ENCODE assay signal across 8 mouse cellular contexts in genomic region chr8:85492125-85492875, GRCm38 (mm10). TPM values are rescaled to one million over a fixed set of nuclear protein-coding genes. Genes with fewer than 3 reads are reported as not detected.
DNase-seq lines count a peak whose midpoint lies in the region; ATAC-seq and TF ChIP-seq lines count a peak whose summit lies in the region.

Gene Gpt2 (plus strand): TSS chr8:85492576.

- H3K9me3 ChIP-seq in MEL (replicated peaks; ENCODE audit: insufficient read depth, low read length): no peaks in the 10 kb centered on the region
- no peaks in the 10 kb centered on the region for H3K9me3 ChIP-seq in hindbrain, embryonic 10.5 days
- H3K9me3 ChIP-seq in lung, postnatal 0 days (ENCODE audit: low read length): no peaks in the 10 kb centered on the region

- peaks cover 0 to 3% of the 10 kb centered on the region in 2 experiments; a peak in 3 of 4 replicates for H3K36me3 ChIP-seq in MEL (ENCODE audit: control insufficient read depth in 1 of 2, insufficient read depth in 2 of 2, low read length in 2 of 2)
- no peaks in the 10 kb centered on the region for H3K36me3 ChIP-seq in hindbrain, embryonic 10.5 days
- no peaks in the 10 kb centered on the region for H3K36me3 ChIP-seq in lung, postnatal 0 days (ENCODE audit: insufficient read depth, low read length)

- peak; percentile 95 for ATAC-seq in frontal cortex, adult (ENCODE audit: low TSS enrichment)
- ATAC-seq in lung, postnatal 0 days: peak; percentile 99

- no peak for TF ChIP-seq EP300 in MEL (IDR thresholded peaks at IDR 0.05; ENCODE audit: low read depth in 1 of 2, low read length in 2 of 2)
- no peak for TF ChIP-seq EP300 in lung, postnatal 0 days (IDR thresholded peaks at IDR 0.05)

- TF ChIP-seq POLR2A in MEL (IDR thresholded peaks at IDR 0.05; ENCODE audit: control insufficient read depth in 1 of 2, insufficient read depth in 1 of 2, low read depth in 1 of 2, low read length in 2 of 2, poor library complexity in 1 of 2): peak; percentile 52 to 68; a peak in 2 of 4 replicates

- H3K79me2 ChIP-seq in MEL (ENCODE audit: control insufficient read depth, insufficient read depth, low read length, poor library complexity): no peaks in the 10 kb centered on the region

- TF ChIP-seq RAD21 in MEL (IDR thresholded peaks at IDR 0.05; ENCODE audit: low read depth, low read length): no peak

- TF ChIP-seq CTCF in MEL (IDR thresholded peaks at IDR 0.05 in 2 of 3, conservative IDR thresholded peaks at IDR 0.05 in 1 of 3; ENCODE audit: control insufficient read depth in 1 of 3, insufficient read depth in 1 of 3, low read depth in 2 of 3, low read length in 3 of 3, poor library complexity in 1 of 3, severe bottlenecking in 1 of 3): no peak
- TF ChIP-seq CTCF in lung, postnatal 0 days (IDR thresholded peaks at IDR 0.05): peak; percentile 34; the same call in 1 of the 2 replicates

- H3K9ac ChIP-seq in MEL (ENCODE audit: control insufficient read depth, low read depth, low read length, poor library complexity, severe bottlenecking): peak within 1 kb of the TSS; percentile 75
- H3K9ac ChIP-seq in lung, postnatal 0 days (replicated peaks; ENCODE audit: low read depth): peak within 1 kb of the TSS; percentile 27; the same call in 1 of the 2 replicates

- peak within 1 kb of the TSS; percentile 81 for H3K27ac ChIP-seq in MEL (ENCODE audit: control insufficient read depth, low read depth, low read length)
- H3K27ac ChIP-seq in hindbrain, embryonic 10.5 days: peak within 1 kb of the TSS; percentile 87
- H3K27ac ChIP-seq in lung, postnatal 0 days (ENCODE audit: low read length): no peak within 1 kb of the TSS

- peak within 1 kb of the TSS; percentile 88 for H3K4me3 ChIP-seq in MEL (ENCODE audit: control insufficient read depth in 1 of 2, insufficient read depth in 1 of 2, low read depth in 2 of 2, low read length in 2 of 2)
- H3K4me3 ChIP-seq in hindbrain, embryonic 10.5 days: peak within 1 kb of the TSS; percentile 86
- peak within 1 kb of the TSS; percentile 65 for H3K4me3 ChIP-seq in lung, postnatal 0 days (ENCODE audit: low read depth, low read length)

- DNase-seq in MEL (ENCODE audit: low read depth, low spot score): peak; percentile 96
- DNase-seq in cerebellum, adult 18-20 months: peak; percentile 94 to 99
- peak; percentile 96 for DNase-seq in hindbrain, embryonic 10.5 days (ENCODE audit: low spot score)
- DNase-seq in layer of hippocampus, adult 9-11 months: peak; percentile 97
- peak; percentile 96 for DNase-seq in lung, postnatal 0 days (ENCODE audit: low spot score)
- peak; percentile 82 for DNase-seq in ovary, postnatal 14 days (ENCODE audit: low spot score)
- peak; percentile 89 for DNase-seq in thymus, postnatal 14 days

- H3K27me3 ChIP-seq in MEL (ENCODE audit: control insufficient read depth in 1 of 2, insufficient read depth in 2 of 2, low read length in 2 of 2): no peaks in the 10 kb centered on the region
- 0 out of 2 replicates have a peak, but pooled peaks cover 7% of the 10 kb centered on the region for H3K27me3 ChIP-seq in hindbrain, embryonic 10.5 days (ENCODE audit: insufficient read depth, poor library complexity, severe bottlenecking)
- no peaks in the 10 kb centered on the region for H3K27me3 ChIP-seq in lung, postnatal 0 days (replicated peaks; ENCODE audit: insufficient read depth, low read length)

- H3K4me2 ChIP-seq in lung, postnatal 0 days (replicated peaks; ENCODE audit: low read depth, low read length): peak within 1 kb of the TSS; percentile 94

- H3K4me1 ChIP-seq in MEL (ENCODE audit: control insufficient read depth in 1 of 2, insufficient read depth in 2 of 2, low read length in 2 of 2): peaks cover 3 to 8% of the 10 kb centered on the region in 2 experiments; a peak in 3 of 4 replicates
- peaks cover 21% of the 10 kb centered on the region for H3K4me1 ChIP-seq in hindbrain, embryonic 10.5 days (replicated peaks)
- H3K4me1 ChIP-seq in lung, postnatal 0 days (ENCODE audit: insufficient read depth, low read depth, low read length): peaks cover 4% of the 10 kb centered on the region

- WGBS in hindbrain, embryonic 10.5 days: 0% methylated on average over 41 of the region's 41 CpGs
- 0% methylated on average over 41 of the region's 41 CpGs for WGBS in lung, postnatal 0 days

TF ChIP-seq in MEL, 35 proteins besides CTCF, POLR2A, EP300 and RAD21:
- TF ChIP-seq ZMIZ1 (IDR thresholded peaks at IDR 0.05; ENCODE audit: low read depth, low read length) (peak; percentile 55; the same call in 1 of the 2 replicates), MXI1 (IDR thresholded peaks at IDR 0.05; ENCODE audit: low read depth, low read length) (peak; percentile 80), MAX (IDR thresholded peaks at IDR 0.05; ENCODE audit: low read length) (peak; percentile 60; the same call in 1 of the 2 replicates), MYC (IDR thresholded peaks at IDR 0.05; ENCODE audit: low read depth, low read length) (peak; percentile 79), ZKSCAN1 (IDR thresholded peaks at IDR 0.05; ENCODE audit: low read depth, low read length) (no peak), HCFC1 (IDR thresholded peaks at IDR 0.05; ENCODE audit: low read depth, low read length) (peak; percentile 99), USF1 (IDR thresholded peaks at IDR 0.05; ENCODE audit: low read depth, low read length) (peak; percentile 33), ZC3H11A (IDR thresholded peaks at IDR 0.05; ENCODE audit: low read depth, low read length) (no peak), GABPA (IDR thresholded peaks at IDR 0.05; ENCODE audit: low read depth, low read length) (no peak), KAT2A (conservative IDR thresholded peaks at IDR 0.05; ENCODE audit: low read depth, low read length) (peak; percentile 88), ELF1 (IDR thresholded peaks at IDR 0.05; ENCODE audit: low read depth, low read length) (peak; percentile 57), UBTF (IDR thresholded peaks at IDR 0.05; ENCODE audit: borderline replicate concordance, insufficient read depth, low read depth, low read length) (0 out of 2 replicates have a peak, but pooled peaks have one; percentile 5), POLR2AphosphoS2 (IDR thresholded peaks at IDR 0.05; ENCODE audit: low read length) (peak; percentile 72; the same call in 1 of the 2 replicates), NRF1 (IDR thresholded peaks at IDR 0.05; ENCODE audit: insufficient read depth, low read depth, low read length, poor library complexity, severe bottlenecking) (peak; percentile 57), NELFE (IDR thresholded peaks at IDR 0.05; ENCODE audit: low read depth, low read length) (peak; percentile 66), MAFK (IDR thresholded peaks at IDR 0.05; ENCODE audit: borderline replicate concordance, low read depth, low read length) (no peak), MAZ (IDR thresholded peaks at IDR 0.05; ENCODE audit: low read depth, low read length) (peak; percentile 85), SIN3A (IDR thresholded peaks at IDR 0.05; ENCODE audit: low read length) (peak; percentile 86), ETS1 (IDR thresholded peaks at IDR 0.05; ENCODE audit: low read depth, low read length) (peak; percentile 70)

RNA-seq across cellular contexts. Expression of gene Gpt2, which starts in this region (rescaled TPM):
- total RNA-seq in MEL (2012; rRNA removed): 10.2 and 24.0 TPM in 2 replicates
- 10 to 100 TPM in 1 of 2 experiments, not detected in 1; 25.3 TPM for polyA plus RNA-seq in MEL (2012; ENCODE audit: insufficient read depth in 1 of 2, insufficient read length in 2 of 2, low read depth in 1 of 2, low replicate concordance in 2 of 2, missing spikeins in 1 of 2)
- polyA plus RNA-seq in hindbrain, embryonic 10.5 days (2016; fragmentation: Nextera tagmentation; extraction: Ambion mirVana): 32.2 and 35.3 TPM in 2 replicates
- polyA plus RNA-seq in lung, postnatal 0 days (2015; fragmentation: Nextera tagmentation; extraction: Ambion mirVana): 4.6 and 6.7 TPM in 2 replicates
